Mouse (Mus musculus) forebrain, embryonic 11.5 days (tissue): Measurements from ENCODE around the gene Fhl3. TPM values are rescaled to one million over a fixed set of nuclear protein-coding genes. Genes with fewer than 3 reads are reported as not detected.

Experiments
- ATAC-seq: fragments of 200-750 bp; cut with Nextera tagmentation; replicated peaks from 2 replicates; pipeline ENCODE4 v1.8.0; 2017; ENCODE audit warnings: moderate TSS enrichment; ENCODE audit not compliant: low FRiP score
- DNase-seq: peaks from one replicate; pipeline ENCODE4 v3.0.0-alpha.2; 2017; ENCODE audit warnings: low spot score
- H3K27ac ChIP-seq: fragments of 300-500 bp; sonication (generic); 2 replicates; pipeline ENCODE4 v1.5.1; 2014; ENCODE audit warnings: low read depth, low read length
- H3K27me3 ChIP-seq: fragments of 300-500 bp; sonication (generic); 2 replicates; pipeline ENCODE4 v1.6.1; 2014; ENCODE audit warnings: mild to moderate bottlenecking, low read length, mixed read lengths; ENCODE audit not compliant: control insufficient read depth, insufficient read depth
- H3K36me3 ChIP-seq: fragments of 300-500 bp; sonication (generic); 2 replicates; pipeline ENCODE4 v1.6.1; 2014; ENCODE audit warnings: mild to moderate bottlenecking, low read length, moderate library complexity, mixed read lengths; ENCODE audit not compliant: control insufficient read depth, insufficient read depth
- H3K4me1 ChIP-seq: fragments of 300-500 bp; sonication (generic); replicated peaks from 2 replicates; pipeline ENCODE4 v1.6.1; 2014; ENCODE audit warnings: low read length, mixed read lengths; ENCODE audit not compliant: control insufficient read depth, insufficient read depth
- H3K4me2 ChIP-seq: fragments of 300-500 bp; sonication (generic); 2 replicates; pipeline ENCODE4 v1.6.1; 2014; ENCODE audit warnings: low read depth, mild to moderate bottlenecking, low read length, moderate library complexity, mixed read lengths; ENCODE audit not compliant: severe bottlenecking
- H3K4me3 ChIP-seq: fragments of 300-500 bp; sonication (generic); 2 replicates; pipeline ENCODE4 v1.5.1; 2014; ENCODE audit warnings: low read depth, low read length
- H3K9ac ChIP-seq: fragments of 300-500 bp; sonication (generic); 2 replicates; pipeline ENCODE4 v1.6.1; 2014; ENCODE audit warnings: low read length
- H3K9me3 ChIP-seq: fragments of 300-500 bp; sonication (generic); 2 replicates; pipeline ENCODE4 v1.6.1; 2016; ENCODE audit warnings: low read length, mixed read lengths; ENCODE audit not compliant: control insufficient read depth
- WGBS: fragments of 180-500 bp; shearing (Covaris S2); extraction: QIAGEN DNeasy Blood & Tissue Kit; methylation state at CpG from one replicate; pipeline ENCODE4 v1.1.7; 2014; 5-methylcytosine and 5-hydroxymethylcytosine counted together
- polyA plus RNA-seq: library from polyadenylated mRNA; unstranded; fragments of >200 nt; fragmentation: Nextera tagmentation; extraction: Ambion mirVana; gene quantifications from 2 replicates; pipeline ENCODE4 v1.2.1, GENCODE M21; 2014

Fhl3 gene
- polyA plus RNA-seq, 1 experiment from 2014 or later: 5.5 TPM

DNA sequence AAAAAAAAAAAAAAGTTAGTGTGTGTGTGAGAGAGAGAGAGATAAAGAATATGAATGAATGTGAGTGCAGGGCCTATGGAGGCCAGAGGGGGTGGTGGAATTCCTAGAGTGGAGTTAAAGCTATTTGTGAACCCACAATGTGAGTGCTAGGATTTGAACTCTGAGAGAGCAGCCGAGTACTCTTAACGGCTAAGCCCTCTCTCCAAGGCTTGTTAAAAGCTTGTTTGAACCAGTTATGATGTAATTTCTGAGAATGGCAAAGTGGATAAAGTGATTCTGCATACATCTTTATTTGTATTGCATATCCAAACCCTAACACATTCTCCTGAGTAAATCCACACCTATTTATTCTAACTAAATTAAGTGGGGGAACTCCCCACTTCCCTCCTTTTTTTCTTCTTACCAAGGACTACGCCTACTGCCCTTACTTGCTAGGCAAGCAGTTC is 8.1 kb upstream of the Fhl3 start:
- no peak for ATAC-seq
- Histone ChIP-seq H3K27me3 (0 out of 2 replicates have a peak, but pooled peaks cover 2% of the 10 kb centered on the region), H3K4me2 (peak overlapping the region; percentile 72), H3K9me3 (no peaks in the 10 kb centered on the region), H3K36me3 (no peaks in the 10 kb centered on the region), H3K27ac (no peak overlapping the region), H3K9ac (peak overlapping the region; percentile 81), H3K4me1 (peaks cover 4% of the 10 kb centered on the region; the same call in 1 of the 2 replicates), H3K4me3 (peak overlapping the region; percentile 91)
- no peak for DNase-seq
- 74% methylated on average over 3 of the region's 3 CpGs for WGBS

DNA sequence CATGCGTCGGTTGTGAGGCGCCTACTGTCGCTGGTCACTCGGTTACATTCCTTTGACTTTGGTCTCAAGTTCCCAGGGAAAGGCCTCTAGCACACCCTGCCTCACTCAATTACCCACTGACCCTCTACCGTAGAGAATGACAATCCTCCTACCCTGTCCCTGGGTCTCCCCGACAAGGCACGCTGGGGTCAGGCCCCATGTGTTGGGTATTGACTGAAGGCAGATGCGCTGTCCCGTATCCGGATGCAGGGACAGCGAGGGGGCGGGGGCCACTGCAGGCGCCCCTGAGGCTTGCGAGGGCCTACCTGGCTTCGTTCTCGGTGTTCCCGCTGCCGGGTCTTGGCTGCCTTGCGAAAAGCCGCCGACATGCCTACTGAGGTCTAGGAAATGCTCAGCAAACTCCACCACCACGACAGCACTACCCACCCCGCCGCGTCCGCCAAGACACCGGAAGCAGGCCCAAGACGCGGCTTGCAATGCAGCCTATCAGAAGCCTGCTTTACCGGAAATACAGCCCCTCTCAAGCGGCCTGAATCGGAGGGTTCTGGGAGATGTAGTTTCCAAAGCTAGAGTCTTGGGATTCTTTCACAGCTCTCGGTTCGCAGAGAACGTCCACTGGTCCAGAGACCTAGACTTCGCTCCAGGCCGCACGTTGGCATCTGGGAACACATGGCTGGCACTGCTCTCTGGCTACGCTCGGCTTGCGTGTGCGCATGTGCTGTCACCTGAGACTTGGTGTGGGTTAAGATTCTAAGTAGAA is 7.2 kb upstream of the Fhl3 start, which contains the start of gene Utp11:
TSS of gene Utp11 (minus strand) at position 466 of the 760 bp plus-strand sequence.
- Histone ChIP-seq H3K9me3 (no peaks in the 10 kb centered on the region), H3K4me2 (peak within 1 kb of the TSS; percentile 72), H3K27ac (no peak within 1 kb of the TSS), H3K36me3 (no peaks in the 10 kb centered on the region), H3K27me3 (0 out of 2 replicates have a peak, but pooled peaks cover 2% of the 10 kb centered on the region), H3K9ac (peak within 1 kb of the TSS; percentile 81), H3K4me1 (peaks cover 4% of the 10 kb centered on the region; the same call in 1 of the 2 replicates), H3K4me3 (peak within 1 kb of the TSS; percentile 91)
- ATAC-seq (peak; percentile 96), DNase-seq (peak; percentile 88)
- under 1% methylated on average over 43 of the region's 43 CpGs for WGBS

DNA sequence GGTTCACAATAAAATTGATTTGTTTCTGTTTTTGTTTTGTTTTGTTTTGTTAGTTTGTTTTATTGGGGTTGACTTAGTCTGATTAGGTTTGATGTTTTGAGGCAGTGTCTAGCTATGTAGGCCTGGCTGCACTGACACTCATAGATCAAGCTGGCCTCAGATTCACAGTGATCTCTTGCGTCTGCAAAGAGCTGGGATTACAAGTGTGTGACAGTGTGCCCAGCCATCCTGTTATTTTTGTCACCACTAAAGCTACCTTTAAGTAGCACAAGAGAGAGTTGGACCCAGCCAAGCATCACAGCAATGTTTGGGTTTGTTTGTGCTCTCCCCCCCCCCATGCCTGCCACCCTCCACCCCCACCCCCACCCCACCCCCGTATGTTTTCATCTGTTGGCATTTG is 5.9 kb upstream of the Fhl3 start:
- Histone ChIP-seq H3K27me3 (0 out of 2 replicates have a peak, but pooled peaks cover 2% of the 10 kb centered on the region), H3K4me3 (no peak overlapping the region), H3K27ac (no peak overlapping the region), H3K9me3 (no peaks in the 10 kb centered on the region), H3K36me3 (no peaks in the 10 kb centered on the region), H3K4me1 (peaks cover 4% of the 10 kb centered on the region; the same call in 1 of the 2 replicates), H3K9ac (no peak overlapping the region), H3K4me2 (no peak overlapping the region)
- ATAC-seq (no peak), DNase-seq (no peak)
- 77% methylated on average over 2 of the region's 2 CpGs for WGBS

DNA sequence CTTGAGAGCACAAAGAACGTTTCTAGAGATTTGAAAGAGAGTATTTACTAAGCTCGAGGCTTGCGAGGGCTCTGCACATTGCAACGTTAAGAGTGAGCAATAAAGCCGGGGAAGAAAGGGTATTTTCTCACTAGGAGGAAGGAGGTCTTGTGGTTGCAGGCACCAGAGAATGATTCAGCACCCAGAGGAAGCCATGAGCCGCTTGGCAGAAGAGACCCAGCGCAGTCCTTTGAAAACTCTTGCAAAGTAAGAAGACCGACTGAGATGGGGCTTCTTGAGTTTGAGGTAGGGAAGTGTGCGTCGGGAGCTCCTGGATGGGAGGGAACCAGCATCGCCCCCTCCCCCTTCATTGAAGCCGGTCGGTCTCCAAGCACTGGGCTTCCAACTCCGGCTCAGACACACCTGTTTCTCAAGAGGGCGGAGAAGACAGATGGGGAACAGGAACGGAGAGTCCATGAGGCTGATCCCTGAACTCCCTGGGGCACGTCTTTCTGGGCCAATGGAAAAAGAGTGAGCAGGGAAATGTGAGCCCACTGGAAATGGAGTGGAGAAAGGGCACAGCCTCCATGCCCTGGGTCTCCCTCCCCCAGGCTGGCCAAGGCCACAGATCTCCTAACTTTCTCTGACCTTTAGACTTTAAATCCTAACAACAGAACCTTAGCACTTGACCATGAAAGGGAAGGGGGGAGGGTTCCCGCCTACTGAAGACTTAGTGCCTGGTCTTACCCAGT is 4.5 kb upstream of the Fhl3 start:
- 13% methylated on average over 18 of the region's 18 CpGs for WGBS
- Histone ChIP-seq H3K27ac (no peak overlapping the region), H3K4me1 (peaks cover 6% of the 10 kb centered on the region; the same call in 1 of the 2 replicates), H3K36me3 (no peaks in the 10 kb centered on the region), H3K9ac (no peak overlapping the region), H3K9me3 (no peaks in the 10 kb centered on the region), H3K4me2 (no peak overlapping the region), H3K4me3 (no peak overlapping the region), H3K27me3 (0 out of 2 replicates have a peak, but pooled peaks cover 2% of the 10 kb centered on the region)
- DNase-seq (no peak), ATAC-seq (no peak)

DNA sequence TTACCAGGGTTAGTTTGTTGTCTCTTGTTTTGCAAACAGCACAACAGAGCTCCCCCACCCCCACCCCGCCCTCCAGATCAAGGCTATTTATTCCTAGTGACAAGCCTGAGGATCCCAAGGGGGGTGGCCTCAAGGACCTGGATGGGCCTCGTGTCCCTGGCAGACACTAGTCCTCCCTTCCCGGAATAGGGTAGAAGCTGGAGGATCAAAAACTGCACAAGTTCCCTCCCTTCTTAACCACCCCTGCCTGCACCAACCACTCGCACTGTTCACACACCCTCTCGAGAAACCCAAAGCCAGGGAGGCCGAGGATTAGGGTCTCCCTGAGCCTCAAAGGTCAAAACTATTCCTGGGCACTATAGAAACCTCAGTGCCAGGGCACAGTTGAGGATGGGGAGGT is 710 bp upstream of the Fhl3 start:
- ATAC-seq (no peak), DNase-seq (no peak)
- no peak overlapping the region for H3K27ac ChIP-seq
- peak overlapping the region; percentile 98 for H3K4me2 ChIP-seq
- 5% methylated on average over 6 of the region's 6 CpGs for WGBS
- no peak overlapping the region for H3K4me3 ChIP-seq
- H3K9me3 ChIP-seq: no peaks in the 10 kb centered on the region
- peaks cover 19% of the 10 kb centered on the region for H3K4me1 ChIP-seq
- H3K36me3 ChIP-seq: no peaks in the 10 kb centered on the region
- no peak overlapping the region for H3K9ac ChIP-seq
- H3K27me3 ChIP-seq: 0 out of 2 replicates have a peak, but pooled peaks cover 2% of the 10 kb centered on the region

DNA sequence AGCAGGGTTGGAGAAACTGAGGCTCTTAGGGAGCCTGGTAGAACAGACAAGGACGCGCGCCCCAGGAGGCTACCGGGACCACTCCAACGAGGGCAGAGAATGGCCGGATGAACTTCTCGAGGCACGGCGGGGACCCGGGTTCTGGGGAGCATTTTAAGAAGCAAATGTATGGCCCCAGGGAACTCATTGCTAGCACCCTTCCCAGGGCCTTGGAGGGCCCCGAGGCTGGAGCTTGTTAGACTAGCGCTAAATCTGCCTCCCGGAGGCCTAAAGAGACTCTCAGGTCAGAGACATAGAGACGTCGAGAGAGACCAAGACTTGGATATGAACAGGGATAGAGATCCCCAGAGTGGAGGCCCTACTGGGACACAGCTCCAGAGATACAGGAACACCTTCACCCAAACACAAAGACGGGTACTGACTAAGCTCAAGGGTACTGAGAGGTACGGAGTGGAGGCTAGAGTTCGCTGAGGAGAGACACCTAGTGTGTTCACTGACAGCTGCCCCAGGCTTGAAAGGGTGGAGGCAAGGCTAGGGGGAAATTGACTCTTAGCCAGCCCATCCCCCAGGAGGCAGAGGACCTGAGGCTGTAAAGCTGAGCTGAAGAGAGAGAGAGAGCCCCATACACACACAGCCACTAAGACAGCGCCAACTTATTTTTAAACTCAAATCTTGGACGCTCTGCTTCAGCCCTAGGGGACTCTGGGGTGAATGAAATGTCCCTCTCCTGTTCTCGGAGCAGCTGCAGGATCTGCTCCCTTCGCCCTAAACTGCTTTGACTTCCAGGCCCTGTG is 748 bp downstream of the Fhl3 start:
- WGBS: 3% methylated on average over 22 of the region's 22 CpGs
- Histone ChIP-seq H3K4me1 (peaks cover 23% of the 10 kb centered on the region), H3K27me3 (no peaks in the 10 kb centered on the region), H3K27ac (no peak overlapping the region), H3K9me3 (no peaks in the 10 kb centered on the region), H3K4me2 (peak overlapping the region; percentile 98), H3K9ac (peak overlapping the region; percentile 74), H3K36me3 (no peaks in the 10 kb centered on the region), H3K4me3 (peak overlapping the region; percentile 72)
- ATAC-seq: no peak; the same call in 1 of the 2 replicates
- DNase-seq: no peak

DNA sequence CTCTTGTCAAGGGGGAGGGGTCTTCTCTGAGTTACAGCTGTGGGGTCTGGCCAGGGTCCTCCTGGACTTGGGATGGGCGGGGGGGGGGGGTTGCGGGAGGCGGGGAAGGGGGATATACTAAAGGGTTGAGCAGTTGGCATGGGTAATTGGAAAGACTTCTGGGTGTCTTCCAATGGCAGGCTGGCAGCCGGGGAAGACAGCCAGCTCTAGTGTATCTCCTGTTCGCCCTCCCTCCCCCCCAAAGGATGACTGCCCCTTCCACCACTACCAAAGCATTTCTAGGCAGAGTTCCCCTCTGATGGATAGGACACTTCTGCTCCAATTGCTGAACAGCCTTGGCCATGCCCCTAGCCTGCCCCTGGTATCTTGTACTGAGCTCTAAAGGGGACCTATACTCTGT is 1.4 kb downstream of the Fhl3 start:
- no peak overlapping the region for H3K27ac ChIP-seq
- H3K9me3 ChIP-seq: no peaks in the 10 kb centered on the region
- peak overlapping the region; percentile 74 for H3K9ac ChIP-seq
- H3K4me3 ChIP-seq: peak overlapping the region; percentile 72
- no peak for ATAC-seq
- H3K36me3 ChIP-seq: no peaks in the 10 kb centered on the region
- no peak for DNase-seq
- peak overlapping the region; percentile 98 for H3K4me2 ChIP-seq
- H3K4me1 ChIP-seq: peaks cover 23% of the 10 kb centered on the region
- 35% methylated on average over 2 of the region's 5 CpGs for WGBS
- H3K27me3 ChIP-seq: no peaks in the 10 kb centered on the region

DNA sequence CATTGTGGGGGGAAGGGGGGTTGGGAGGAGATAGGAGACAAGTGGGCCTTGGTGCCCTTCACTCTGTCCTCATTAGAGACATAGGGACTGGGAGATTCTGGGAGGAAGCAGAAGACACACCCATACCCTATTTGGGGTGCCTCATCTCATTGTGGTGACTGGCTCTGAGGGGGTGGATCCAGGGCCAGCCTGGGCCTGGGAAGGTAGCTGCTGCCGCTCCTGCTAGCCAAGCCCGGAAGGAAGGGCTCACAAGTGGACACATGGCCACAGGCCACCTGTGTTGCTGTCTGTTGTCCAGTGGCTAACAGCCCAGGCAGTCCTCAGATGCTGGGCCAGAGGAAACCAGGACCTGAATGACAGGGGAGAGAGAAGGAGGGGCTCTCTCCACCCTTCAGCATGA is 2.9 kb downstream of the Fhl3 start:
- Histone ChIP-seq H3K27me3 (no peaks in the 10 kb centered on the region), H3K4me2 (peak overlapping the region; percentile 22; the same call in 1 of the 2 replicates), H3K4me3 (no peak overlapping the region), H3K4me1 (peaks cover 24% of the 10 kb centered on the region), H3K27ac (peak overlapping the region; percentile 75; the same call in 1 of the 2 replicates), H3K36me3 (no peaks in the 10 kb centered on the region), H3K9me3 (no peaks in the 10 kb centered on the region), H3K9ac (no peak overlapping the region)
- no peak for DNase-seq
- ATAC-seq: no peak
- 30% methylated on average over 2 of the region's 2 CpGs for WGBS
